Mouse (Mus musculus) yolk sac, embryonic 10.5 days (tissue): ENCODE data around the gene 3830406C13Rik.
"Not testable (repeated sequence)": the region's sequence is repeated elsewhere in the genome, so short reads cannot be mapped to it uniquely, and the experiment has no call there.

Source experiments
- DNase-seq: peaks from one replicate; pipeline ENCODE4 v3.0.0-alpha.2; 2017; ENCODE audit warnings: low spot score

Gene 3830406C13Rik

DNA sequence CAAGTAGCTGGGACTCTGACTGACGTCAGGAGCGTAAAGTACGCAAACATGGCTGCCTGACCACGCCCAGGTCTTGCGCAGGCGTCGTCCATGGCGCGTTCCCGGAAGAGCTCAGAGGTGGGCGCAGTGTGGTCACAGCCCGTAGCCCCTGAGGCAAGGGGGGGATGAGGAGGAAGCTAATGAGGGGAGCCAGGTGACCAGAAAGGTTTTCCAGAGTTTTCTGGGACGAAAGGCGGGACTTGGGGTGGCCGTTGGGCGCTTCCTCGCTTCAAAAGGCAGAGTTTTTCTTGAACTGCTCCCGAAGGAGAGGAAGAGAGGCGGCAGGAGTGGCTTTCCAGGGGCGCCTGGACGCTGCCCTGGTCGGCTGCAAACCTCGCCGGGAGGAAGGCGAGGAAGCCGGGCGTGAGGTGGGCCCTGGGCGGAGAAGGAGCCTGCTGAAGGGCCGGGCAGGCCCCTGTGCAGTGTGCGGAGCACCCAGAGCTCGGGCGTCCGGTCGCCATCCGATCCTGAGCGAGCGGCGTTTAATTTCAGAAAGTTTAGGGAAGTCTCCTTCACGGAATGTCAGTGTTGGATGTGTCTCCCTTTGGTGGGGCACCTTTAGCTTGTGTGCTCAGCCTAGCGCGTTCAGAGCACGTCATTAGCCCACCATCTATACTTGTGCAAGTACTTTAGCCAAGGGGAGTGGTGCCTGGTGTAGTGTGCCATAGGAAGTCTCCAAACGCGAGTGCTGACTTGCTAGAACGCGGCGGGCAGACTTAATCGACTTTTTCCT is at the start of gene 3830406C13Rik:
TSS of gene 3830406C13Rik (plus strand) at position 33 of the 772 bp plus-strand sequence.
- DNase-seq: peak; percentile 89

GRCm38 (mm10) chr14:12243726-12244125 is 40.2 kb upstream of the 3830406C13Rik start:
- no peak for DNase-seq

DNA sequence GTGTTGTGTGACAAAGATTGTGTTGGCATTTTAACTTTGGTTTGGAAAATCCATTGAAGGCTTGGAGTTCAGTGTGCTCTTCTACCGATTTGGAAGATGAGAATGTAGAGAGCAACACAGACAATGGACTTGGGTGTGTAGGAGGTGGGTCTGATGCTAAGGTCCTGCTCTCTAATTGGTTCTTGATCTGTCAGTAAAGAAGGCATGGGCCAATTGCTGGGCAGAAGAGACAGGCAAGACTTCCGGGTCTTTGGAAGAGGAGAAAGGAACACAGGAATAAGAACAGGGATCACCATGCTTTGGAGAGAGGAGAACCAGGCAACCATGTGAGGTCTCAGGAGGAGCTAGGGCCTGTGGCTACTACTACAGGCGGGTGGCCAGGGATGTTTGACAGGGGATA is 7.9 kb upstream of the 3830406C13Rik start:
- DNase-seq: no peak

DNA sequence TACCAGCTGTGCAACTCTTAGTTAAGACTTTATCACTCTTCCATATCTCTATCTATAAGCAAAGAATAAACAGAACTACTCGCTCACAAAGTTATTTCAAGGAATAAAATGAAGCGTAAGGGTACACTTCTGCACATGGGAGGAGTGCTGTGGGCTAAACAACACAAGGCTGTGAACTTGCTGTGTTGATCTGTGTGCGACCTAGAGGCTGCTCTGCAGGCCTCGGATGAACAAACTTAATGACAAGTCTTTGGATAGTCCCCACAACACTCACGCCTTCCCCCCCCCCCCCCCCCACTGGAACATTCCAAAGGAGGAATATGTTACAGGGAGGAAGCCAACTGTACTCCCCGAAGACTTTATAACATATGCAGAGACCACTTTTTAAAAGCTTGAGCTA is 332 bp upstream of the 3830406C13Rik start, which contains the start of gene Gm49355:
TSS of gene Gm49355 (plus strand) at position 336 of the 400 bp plus-strand sequence.
- no peak for DNase-seq

DNA sequence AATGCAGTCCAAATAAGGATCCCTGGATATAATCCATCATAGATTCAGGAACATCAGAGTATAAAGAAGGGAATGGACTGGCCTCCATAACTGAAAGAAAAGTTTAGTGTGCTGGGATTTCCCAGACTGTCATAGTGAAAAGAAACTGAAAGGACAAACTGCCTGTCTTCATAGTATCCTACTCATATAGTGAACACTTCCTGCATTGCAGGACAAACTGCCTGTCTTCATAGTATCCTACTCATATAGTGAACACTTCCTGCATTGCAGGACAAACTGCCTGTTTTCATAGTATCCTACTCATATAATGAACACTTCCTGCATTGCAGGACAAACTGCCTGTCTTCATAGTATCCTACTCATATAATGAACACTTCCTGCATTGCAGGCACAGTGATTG is 5.8 kb downstream of the 3830406C13Rik start:
- DNase-seq: not testable (repeated sequence)

DNA sequence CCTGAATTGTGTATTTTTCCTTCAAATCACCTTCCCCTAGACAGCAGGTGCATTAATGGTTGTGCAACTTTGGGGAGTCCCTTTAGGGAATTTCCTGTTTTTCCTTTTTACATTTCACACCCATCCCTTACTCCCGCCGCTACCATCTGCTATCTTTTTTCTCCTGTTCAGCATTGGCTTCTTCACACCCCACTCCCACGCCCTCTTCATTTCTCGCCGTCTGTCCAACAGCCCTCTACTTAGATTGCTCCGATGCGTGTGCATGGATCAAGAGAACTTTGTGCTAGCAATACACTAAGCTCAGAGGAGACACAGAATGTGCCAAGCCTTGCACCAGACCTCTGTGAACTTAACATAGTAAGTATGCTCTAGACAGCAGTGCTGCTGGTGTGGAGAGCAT is 12.4 kb downstream of the 3830406C13Rik start:
- DNase-seq: no peak

- DNase-seq: no peak
Measured at GRCm38 (mm10) chr14:12299171-12299570, 15.2 kb downstream of the 3830406C13Rik start.

- DNase-seq: no peak
Measured at GRCm38 (mm10) chr14:12299654-12300053, 15.7 kb downstream of the 3830406C13Rik start.

DNA sequence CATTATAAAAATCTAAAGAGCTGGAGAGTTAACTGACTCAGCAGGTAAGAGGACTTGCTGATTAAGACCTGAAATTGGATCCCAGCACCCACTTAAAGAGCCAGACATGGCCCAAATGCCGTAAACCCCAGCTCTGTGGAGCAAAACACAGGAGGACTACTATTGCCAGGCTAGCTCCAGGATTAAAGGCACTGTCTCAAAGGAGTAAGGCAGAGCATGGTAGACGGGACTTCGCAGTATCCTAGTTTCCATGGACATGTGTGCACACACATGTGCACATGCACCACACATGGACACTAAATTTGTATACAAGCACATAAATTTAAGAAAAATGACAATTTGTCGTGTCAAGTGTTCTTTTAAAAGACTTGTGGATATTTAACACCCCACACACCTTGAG is 16.3 kb downstream of the 3830406C13Rik start:
- DNase-seq: no peak

GRCm38 (mm10) chr14:12300677-12301076 is 16.7 kb downstream of the 3830406C13Rik start:
- no peak for DNase-seq

DNA sequence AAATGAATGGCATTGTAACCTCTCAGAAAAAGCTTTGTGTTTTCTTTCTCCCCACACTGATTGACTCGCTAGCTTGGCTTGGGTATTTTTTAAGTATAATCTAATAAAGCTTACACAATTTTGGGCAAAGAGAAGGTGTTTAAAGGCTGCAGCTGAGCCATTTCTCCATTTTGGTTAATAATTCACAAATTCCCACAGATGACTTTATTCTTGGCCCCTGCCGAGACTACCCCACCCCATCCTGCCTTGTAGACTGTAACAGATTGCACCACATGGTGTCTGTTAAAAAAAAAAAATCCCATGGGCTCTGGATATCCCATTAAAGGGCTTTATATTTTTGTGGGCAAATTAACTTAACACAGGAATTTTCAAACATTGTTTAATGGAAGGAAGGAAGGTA is 19.1 kb downstream of the 3830406C13Rik start:
- DNase-seq: no peak

DNA sequence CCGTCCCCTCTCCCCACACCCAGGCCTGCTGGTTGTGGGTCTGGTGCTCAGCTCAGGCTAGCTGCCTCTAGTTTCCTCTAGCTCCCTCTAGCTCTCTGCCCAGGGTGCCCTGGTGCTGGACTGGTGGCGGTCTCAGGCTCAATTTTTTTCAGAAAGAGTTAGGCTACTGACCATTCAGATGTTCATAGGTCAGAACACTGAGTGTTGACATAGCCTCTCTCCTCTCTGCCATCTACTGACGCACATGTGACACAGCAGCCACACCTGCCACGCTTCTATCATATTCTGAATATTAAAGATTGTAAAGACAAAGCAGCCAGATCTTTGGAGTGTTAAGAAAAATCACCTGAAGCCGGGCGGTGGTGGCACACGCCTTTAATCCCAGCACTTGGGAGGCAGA is 49.6 kb downstream of the 3830406C13Rik start:
- no peak for DNase-seq

DNA sequence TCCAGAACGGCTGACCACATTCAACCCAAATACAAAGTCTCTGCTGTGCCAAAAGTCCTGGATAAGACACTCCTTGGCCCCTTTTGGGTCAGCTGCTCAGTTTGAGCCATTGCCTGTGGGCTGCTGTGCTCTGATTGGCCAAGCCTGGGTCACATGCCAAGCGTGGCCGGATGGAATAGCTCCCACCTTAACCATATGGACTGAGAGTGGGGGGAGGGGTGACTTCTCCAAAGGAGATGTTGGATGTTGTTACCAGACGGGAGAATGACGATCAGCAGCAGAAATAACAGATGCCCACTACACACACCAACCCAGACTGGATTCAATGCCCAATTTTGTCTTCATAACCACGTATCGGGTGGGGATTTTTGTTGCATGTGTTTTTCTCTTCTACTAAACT is 51.0 kb downstream of the 3830406C13Rik start:
- no peak for DNase-seq

GRCm38 (mm10) chr14:12337421-12337997 is 53.5 kb downstream of the 3830406C13Rik start:
- no peak for DNase-seq

DNA sequence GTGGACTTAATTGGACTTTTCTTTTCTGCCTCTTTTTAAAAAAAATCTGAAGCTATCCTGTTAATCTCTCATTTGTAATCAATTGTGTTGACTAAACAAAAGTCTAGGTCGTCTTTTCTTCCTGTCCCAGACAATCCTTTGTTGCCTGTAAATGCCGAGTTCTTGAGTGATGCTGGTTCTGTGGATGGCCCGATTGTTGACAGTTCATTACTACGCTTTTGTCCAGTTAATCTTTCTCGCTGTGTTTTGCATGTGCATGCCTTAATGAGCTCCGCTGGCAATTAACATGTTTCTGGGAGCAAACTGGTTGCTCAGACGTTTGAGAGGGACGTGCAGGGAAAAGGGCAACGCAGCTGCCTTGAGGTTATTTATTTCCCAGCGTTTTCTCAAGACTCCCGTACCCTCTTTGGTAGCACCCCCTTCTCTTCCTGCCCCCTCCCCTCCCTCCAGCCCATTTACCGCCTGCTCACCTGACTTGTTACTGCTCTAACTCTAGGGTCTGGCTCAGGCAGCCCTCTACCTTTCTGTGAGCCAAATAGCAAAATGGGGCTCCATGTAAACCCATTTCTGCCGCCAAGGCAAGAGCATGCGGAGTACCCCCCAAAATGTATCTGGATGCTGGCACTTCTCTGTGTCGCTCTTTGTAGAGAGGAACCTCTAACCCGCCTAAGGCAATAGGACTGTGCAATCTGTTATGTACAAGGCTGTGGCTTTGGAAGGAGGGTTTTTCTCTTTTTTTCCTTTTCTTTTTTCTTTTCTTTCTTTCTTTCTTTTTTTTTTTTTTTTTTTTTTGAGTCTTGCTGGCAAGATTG is 54.2 kb downstream of the 3830406C13Rik start:
- DNase-seq: no peak

- DNase-seq: no peak
Measured at GRCm38 (mm10) chr14:12338811-12339565, 55.0 kb downstream of the 3830406C13Rik start.

DNA sequence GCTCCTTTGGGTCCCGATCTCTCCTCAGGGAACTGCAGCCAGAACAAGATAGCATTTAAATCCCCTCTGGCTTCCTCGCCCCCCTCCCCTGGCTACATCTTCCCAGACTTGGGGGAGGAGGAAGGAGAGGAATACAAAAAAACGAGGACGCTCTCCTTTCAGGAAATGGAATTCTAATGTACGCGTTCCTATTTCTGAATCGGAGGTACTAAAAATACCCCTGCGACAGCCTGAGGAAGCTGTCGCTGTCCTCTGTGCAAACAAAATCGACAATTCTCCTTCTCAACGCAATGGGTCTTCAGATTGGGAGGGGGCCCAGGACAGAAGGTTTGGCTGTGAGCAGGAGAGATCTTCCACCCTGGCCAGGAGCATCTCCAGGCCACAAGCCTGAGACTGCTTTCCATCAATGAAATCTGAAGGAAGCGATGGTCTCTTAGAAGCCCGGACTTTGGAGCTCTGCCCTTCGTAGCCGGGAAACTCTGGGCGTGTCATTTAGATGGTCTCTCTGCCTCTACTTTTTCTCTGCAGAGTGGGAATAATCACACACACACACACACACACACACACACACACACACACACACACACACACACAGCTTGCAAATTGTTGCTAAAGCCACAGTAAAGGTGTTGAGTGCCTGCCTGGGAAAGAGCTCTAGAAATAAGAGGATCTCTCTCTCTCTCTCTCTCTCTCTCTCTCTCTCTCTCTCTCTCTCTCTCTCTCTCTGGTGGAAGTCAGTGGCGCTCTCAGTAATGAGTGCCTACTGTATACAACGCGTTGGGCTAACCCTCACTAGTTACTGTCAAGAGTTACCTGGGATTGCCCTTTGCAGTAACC is 56.5 kb downstream of the 3830406C13Rik start:
- no peak for DNase-seq

GRCm38 (mm10) chr14:12341075-12341788 is 57.3 kb downstream of the 3830406C13Rik start:
- DNase-seq: no peak

GRCm38 (mm10) chr14:12341789-12342457 is 58.0 kb downstream of the 3830406C13Rik start:
- no peak for DNase-seq
